Mouse (Mus musculus) embryonic facial prominence, embryonic 14.5 days (tissue): Measurements from ENCODE around the gene Ptprg. TPM values are rescaled to one million over a fixed set of nuclear protein-coding genes. Genes with fewer than 3 reads are reported as not detected.

Experiments
- ATAC-seq: fragments of 200-750 bp; cut with Nextera tagmentation; 2 replicates; pipeline ENCODE4 v1.8.0; 2017; ENCODE audit warnings: low read depth, moderate number of reproducible peaks, moderate TSS enrichment
- DNase-seq: peaks from one replicate; pipeline ENCODE4 v3.0.0-alpha.2; 2015; ENCODE audit warnings: low spot score
- H3K27ac ChIP-seq: fragments of 300-500 bp; sonication (generic); replicated peaks from 2 replicates; pipeline ENCODE4 v1.5.1; 2014; ENCODE audit warnings: low read depth, mild to moderate bottlenecking, low read length, moderate library complexity
- H3K27me3 ChIP-seq: fragments of 300-500 bp; sonication (generic); replicated peaks from 2 replicates; pipeline ENCODE4 v1.6.1; 2014; ENCODE audit warnings: low read length; ENCODE audit not compliant: control insufficient read depth, insufficient read depth
- H3K36me3 ChIP-seq: fragments of 300-500 bp; sonication (generic); 2 replicates; pipeline ENCODE4 v1.6.1; 2014; ENCODE audit warnings: low read length, mixed read lengths; ENCODE audit not compliant: control insufficient read depth, insufficient read depth
- H3K4me1 ChIP-seq: fragments of 300-500 bp; sonication (generic); 2 replicates; pipeline ENCODE4 v1.6.1; 2014; ENCODE audit warnings: antibody characterized with exemption, low read length; ENCODE audit not compliant: control insufficient read depth, insufficient read depth
- H3K4me2 ChIP-seq: fragments of 300-500 bp; sonication (generic); 2 replicates; pipeline ENCODE4 v1.6.1; 2014; ENCODE audit warnings: low read depth, mild to moderate bottlenecking, low read length, moderate library complexity, mixed read lengths
- H3K4me3 ChIP-seq: fragments of 300-500 bp; sonication (generic); 2 replicates; pipeline ENCODE4 v1.5.1; 2014; ENCODE audit warnings: low read depth, mild to moderate bottlenecking, low read length
- H3K9ac ChIP-seq: fragments of 300-500 bp; sonication (generic); 2 replicates; pipeline ENCODE4 v1.6.1; 2014; ENCODE audit warnings: low read depth, mild to moderate bottlenecking, low read length, moderate library complexity, mixed read lengths
- H3K9me3 ChIP-seq: fragments of 300-500 bp; sonication (generic); 2 replicates; pipeline ENCODE4 v1.6.1; 2016; ENCODE audit warnings: low read length; ENCODE audit not compliant: control insufficient read depth
- WGBS: fragments of 180-500 bp; shearing (Covaris S2); extraction: QIAGEN DNeasy Blood & Tissue Kit; methylation state at CpG from one replicate; pipeline ENCODE4 v1.1.7; 2014; 5-methylcytosine and 5-hydroxymethylcytosine counted together
- polyA plus RNA-seq: library from polyadenylated mRNA; unstranded; fragments of >200 nt; fragmentation: Nextera tagmentation; extraction: Ambion mirVana; gene quantifications from 2 replicates; pipeline ENCODE4 v1.2.1, GENCODE M21; 2014

Gene Ptprg
- polyA plus RNA-seq, 1 experiment from 2014 or later, result 23.5 TPM

- 83% methylated on average over 7 of the region's 7 CpGs for WGBS
- Histone ChIP-seq H3K4me2 (no peak overlapping the region), H3K4me3 (no peak overlapping the region), H3K27me3 (no peaks in the 10 kb centered on the region), H3K9me3 (no peaks in the 10 kb centered on the region), H3K4me1 (peaks cover 4% of the 10 kb centered on the region), H3K27ac (no peak overlapping the region), H3K9ac (no peak overlapping the region), H3K36me3 (no peaks in the 10 kb centered on the region)
- DNase-seq (no peak), ATAC-seq (no peak)
Observed at GRCm38 (mm10) chr14:12077193-12077592, 523.9 kb downstream of the Ptprg start.

GRCm38 (mm10) chr14:12079250-12079649 lies 525.9 kb downstream of the Ptprg start:
- Histone ChIP-seq H3K4me2 (no peak overlapping the region), H3K4me3 (no peak overlapping the region), H3K36me3 (no peaks in the 10 kb centered on the region), H3K4me1 (peaks cover 8% of the 10 kb centered on the region; the same call in 1 of the 2 replicates), H3K27me3 (no peaks in the 10 kb centered on the region), H3K27ac (no peak overlapping the region), H3K9me3 (no peaks in the 10 kb centered on the region), H3K9ac (no peak overlapping the region)
- DNase-seq, result no peak
- ATAC-seq, result no peak
- 51% methylated on average over 6 of the region's 6 CpGs for WGBS

GRCm38 (mm10) chr14:12079833-12080401 lies 526.6 kb downstream of the Ptprg start:
- no peaks in the 10 kb centered on the region for H3K36me3 ChIP-seq
- H3K9me3 ChIP-seq, result no peaks in the 10 kb centered on the region
- H3K27ac ChIP-seq, result no peak overlapping the region
- no peak overlapping the region for H3K4me2 ChIP-seq
- peaks cover 9% of the 10 kb centered on the region; the same call in 1 of the 2 replicates for H3K4me1 ChIP-seq
- DNase-seq, result no peak
- H3K9ac ChIP-seq, result no peak overlapping the region
- WGBS, result 51% methylated on average over 4 of the region's 4 CpGs
- no peak for ATAC-seq
- no peak overlapping the region for H3K4me3 ChIP-seq
- no peaks in the 10 kb centered on the region for H3K27me3 ChIP-seq

GRCm38 (mm10) chr14:12082131-12082921 lies 529.0 kb downstream of the Ptprg start:
- Histone ChIP-seq H3K36me3 (no peaks in the 10 kb centered on the region), H3K4me3 (no peak overlapping the region), H3K4me2 (no peak overlapping the region), H3K27me3 (no peaks in the 10 kb centered on the region), H3K9ac (no peak overlapping the region), H3K4me1 (peaks cover 24% of the 10 kb centered on the region), H3K27ac (no peak overlapping the region), H3K9me3 (no peaks in the 10 kb centered on the region)
- peak; percentile 61 for ATAC-seq
- WGBS, result 27% methylated on average over 6 of the region's 6 CpGs
- DNase-seq, result peak; percentile 20

GRCm38 (mm10) chr14:12084076-12084475 lies 530.7 kb downstream of the Ptprg start:
- no peak for ATAC-seq
- 76% methylated on average over 4 of the region's 4 CpGs for WGBS
- DNase-seq, result no peak
- Histone ChIP-seq H3K27me3 (no peaks in the 10 kb centered on the region), H3K4me1 (peaks cover 24% of the 10 kb centered on the region), H3K9me3 (no peaks in the 10 kb centered on the region), H3K36me3 (no peaks in the 10 kb centered on the region), H3K9ac (no peak overlapping the region), H3K4me2 (no peak overlapping the region), H3K27ac (no peak overlapping the region), H3K4me3 (no peak overlapping the region)

GRCm38 (mm10) chr14:12085078-12085477 lies 531.7 kb downstream of the Ptprg start:
- Histone ChIP-seq H3K27ac (no peak overlapping the region), H3K9me3 (no peaks in the 10 kb centered on the region), H3K9ac (no peak overlapping the region), H3K4me3 (no peak overlapping the region), H3K27me3 (no peaks in the 10 kb centered on the region), H3K36me3 (no peaks in the 10 kb centered on the region), H3K4me1 (peaks cover 24% of the 10 kb centered on the region), H3K4me2 (no peak overlapping the region)
- ATAC-seq (no peak), DNase-seq (no peak)
- WGBS, result 92% methylated on average over 4 of the region's 4 CpGs

- Histone ChIP-seq H3K4me2 (0 out of 2 replicates have a peak overlapping the region, but pooled peaks have one; percentile 8), H3K4me3 (no peak overlapping the region), H3K9me3 (no peaks in the 10 kb centered on the region), H3K9ac (no peak overlapping the region), H3K36me3 (no peaks in the 10 kb centered on the region), H3K4me1 (peaks cover 24% of the 10 kb centered on the region), H3K27me3 (no peaks in the 10 kb centered on the region), H3K27ac (no peak overlapping the region)
- WGBS, result 32% methylated on average over 5 of the region's 5 CpGs
- DNase-seq (peak; percentile 85), ATAC-seq (peak; percentile 54)
Observed at GRCm38 (mm10) chr14:12086167-12086566, 532.8 kb downstream of the Ptprg start.

GRCm38 (mm10) chr14:12089954-12090353 lies 536.6 kb downstream of the Ptprg start:
- DNase-seq (no peak), ATAC-seq (no peak)
- no peak overlapping the region for H3K9ac ChIP-seq
- no peak overlapping the region for H3K4me3 ChIP-seq
- peaks cover 15% of the 10 kb centered on the region for H3K4me1 ChIP-seq
- H3K27ac ChIP-seq, result no peak overlapping the region
- H3K4me2 ChIP-seq, result no peak overlapping the region
- H3K9me3 ChIP-seq, result no peaks in the 10 kb centered on the region
- no peaks in the 10 kb centered on the region for H3K36me3 ChIP-seq
- H3K27me3 ChIP-seq, result no peaks in the 10 kb centered on the region

- DNase-seq (no peak), ATAC-seq (no peak)
- Histone ChIP-seq H3K9ac (no peak overlapping the region), H3K36me3 (no peaks in the 10 kb centered on the region), H3K27me3 (no peaks in the 10 kb centered on the region), H3K4me2 (no peak overlapping the region), H3K9me3 (no peaks in the 10 kb centered on the region), H3K4me1 (no peaks in the 10 kb centered on the region), H3K4me3 (no peak overlapping the region), H3K27ac (no peak overlapping the region)
- 74% methylated on average over 3 of the region's 3 CpGs for WGBS
Observed at GRCm38 (mm10) chr14:12091730-12092129, 538.4 kb downstream of the Ptprg start.
